Mouse (Mus musculus): Measurements from ENCODE around the gene Sec14l4. TPM values are rescaled to one million over a fixed set of nuclear protein-coding genes. Genes with fewer than 3 reads are reported as not detected.

The Sec14l4 gene
- polyA plus RNA-seq, 1 experiment, result 0.36 TPM

DNA sequence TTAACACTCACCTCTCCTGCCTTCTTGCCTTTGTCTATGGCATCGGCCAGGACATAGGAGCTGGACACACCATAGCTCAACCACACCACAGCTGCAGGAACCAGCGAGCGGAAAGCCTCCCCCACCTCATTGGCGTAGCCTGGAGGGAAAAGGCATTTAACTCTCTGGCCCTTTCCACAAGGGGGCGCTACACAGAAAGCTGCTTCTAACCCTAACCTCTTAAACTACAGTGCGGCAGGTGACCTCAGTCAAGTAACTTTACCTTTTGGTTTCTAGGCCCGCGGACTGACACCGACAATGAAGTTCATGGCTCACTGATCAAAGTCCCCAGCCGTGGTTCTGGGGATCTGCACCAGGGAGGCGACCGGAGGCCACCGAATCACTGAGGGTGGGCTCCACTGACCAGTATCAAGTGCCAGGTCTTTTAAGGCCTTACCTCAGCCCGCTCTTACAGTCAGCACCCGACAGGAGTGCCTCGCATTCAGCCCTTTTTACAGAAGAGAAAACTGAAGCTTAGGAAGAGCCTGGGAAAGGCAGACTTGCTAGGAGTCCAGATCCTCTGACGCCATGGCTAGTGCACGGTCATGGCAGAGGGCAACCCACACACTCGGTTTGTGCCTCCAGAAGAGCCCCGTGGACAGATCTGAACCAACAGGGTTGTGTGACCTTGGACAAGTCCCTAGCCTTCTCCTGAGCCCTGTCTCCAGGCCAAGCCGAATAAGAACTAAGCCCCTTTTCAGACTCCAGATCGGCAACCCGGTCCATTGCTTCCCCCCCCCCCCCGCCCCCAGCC lies 63.3 kb downstream of the Sec14l4 start:
- peak overlapping the region; percentile 68 for H3K27ac ChIP-seq (ENCODE audit: insufficient read depth, low read depth, low read length)

DNA sequence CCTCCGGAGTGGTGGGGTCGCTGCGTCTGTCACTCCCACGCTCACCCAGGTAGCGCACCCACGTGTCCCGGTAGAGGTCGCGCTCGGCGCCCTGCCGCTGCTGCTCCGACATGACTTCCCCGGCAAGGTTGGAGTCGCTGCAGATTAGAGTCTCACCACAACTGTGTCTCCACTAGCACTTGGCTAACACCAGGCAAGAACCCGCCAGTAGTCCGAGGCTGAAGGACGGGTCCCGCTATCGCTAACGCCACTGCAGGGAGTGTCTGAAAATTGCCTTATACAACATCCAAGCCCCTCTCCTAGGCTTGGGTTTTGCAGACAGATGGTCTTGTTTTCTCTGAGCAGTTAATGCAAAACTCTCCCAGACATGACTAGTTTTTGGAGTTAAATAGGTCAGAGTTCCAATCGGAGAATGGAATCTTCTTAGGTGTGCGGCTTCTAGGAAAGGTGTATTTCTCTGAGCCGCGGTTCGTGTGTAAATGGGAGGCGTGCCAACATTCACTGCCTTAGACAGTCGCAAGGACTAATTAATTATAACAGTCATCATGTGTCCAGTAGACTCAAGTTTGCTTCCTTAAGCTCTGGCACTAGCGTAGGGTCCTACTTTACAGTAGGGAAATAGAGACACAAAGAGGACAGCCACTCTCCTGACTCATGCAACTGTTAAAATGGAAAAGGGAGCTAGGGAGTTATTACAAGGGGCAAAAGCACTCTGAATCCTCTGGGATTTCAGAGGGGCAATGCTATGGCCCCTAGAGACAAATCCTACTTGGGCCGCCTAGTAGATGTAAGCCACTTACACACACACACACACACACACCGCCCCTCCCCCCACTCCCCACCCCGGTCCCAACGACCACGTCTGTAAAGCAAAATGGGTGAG lies 64.2 kb downstream of the Sec14l4 start, which contains the start of gene Mtfp1:
TSS of gene Mtfp1 (minus strand) at position 275 of the 883 bp plus-strand sequence.
- peak; percentile 77 for DNase-seq
- H3K4me1 ChIP-seq (ENCODE audit: control insufficient read depth, insufficient read depth, low read length), result peaks cover 10% of the 10 kb centered on the region
- peak within 1 kb of the TSS; percentile 62 for H3K4me3 ChIP-seq (ENCODE audit: insufficient read depth, low read depth, low read length)
- TF ChIP-seq CTCF (conservative IDR thresholded peaks at IDR 0.05; ENCODE audit: insufficient read depth, insufficient read length, low read depth, low read length) (no peak), POLR2A (IDR thresholded peaks at IDR 0.05; ENCODE audit: low read depth, low read length) (peak; percentile 6)
- peak within 1 kb of the TSS; percentile 77 for H3K27ac ChIP-seq (ENCODE audit: insufficient read depth, low read depth, low read length)
- H3K36me3 ChIP-seq (ENCODE audit: control insufficient read depth, insufficient read depth, low read length), result peaks cover 3% of the 10 kb centered on the region; the same call in 1 of the 2 replicates
- no peaks in the 10 kb centered on the region for H3K27me3 ChIP-seq (replicated peaks; ENCODE audit: control insufficient read depth, insufficient read depth, low read length)
- 3% methylated on average over 33 of the region's 34 CpGs for WGBS

More for the DNA sequence above, 63.3 kb downstream of the Sec14l4 start:
- H3K27me3 ChIP-seq (replicated peaks; ENCODE audit: control insufficient read depth, insufficient read depth, low read length), result no peaks in the 10 kb centered on the region
- peak; percentile 84 for DNase-seq
- H3K4me1 ChIP-seq (ENCODE audit: control insufficient read depth, insufficient read depth, low read length), result peaks cover 10% of the 10 kb centered on the region
- TF ChIP-seq POLR2A (IDR thresholded peaks at IDR 0.05; ENCODE audit: low read depth, low read length) (no peak), CTCF (conservative IDR thresholded peaks at IDR 0.05; ENCODE audit: insufficient read depth, insufficient read length, low read depth, low read length) (peak; percentile 84)
- 6% methylated on average over 24 of the region's 24 CpGs for WGBS
- peaks cover 3% of the 10 kb centered on the region; the same call in 1 of the 2 replicates for H3K36me3 ChIP-seq (ENCODE audit: control insufficient read depth, insufficient read depth, low read length)
- H3K4me3 ChIP-seq (ENCODE audit: insufficient read depth, low read depth, low read length), result peak overlapping the region; percentile 62

DNA sequence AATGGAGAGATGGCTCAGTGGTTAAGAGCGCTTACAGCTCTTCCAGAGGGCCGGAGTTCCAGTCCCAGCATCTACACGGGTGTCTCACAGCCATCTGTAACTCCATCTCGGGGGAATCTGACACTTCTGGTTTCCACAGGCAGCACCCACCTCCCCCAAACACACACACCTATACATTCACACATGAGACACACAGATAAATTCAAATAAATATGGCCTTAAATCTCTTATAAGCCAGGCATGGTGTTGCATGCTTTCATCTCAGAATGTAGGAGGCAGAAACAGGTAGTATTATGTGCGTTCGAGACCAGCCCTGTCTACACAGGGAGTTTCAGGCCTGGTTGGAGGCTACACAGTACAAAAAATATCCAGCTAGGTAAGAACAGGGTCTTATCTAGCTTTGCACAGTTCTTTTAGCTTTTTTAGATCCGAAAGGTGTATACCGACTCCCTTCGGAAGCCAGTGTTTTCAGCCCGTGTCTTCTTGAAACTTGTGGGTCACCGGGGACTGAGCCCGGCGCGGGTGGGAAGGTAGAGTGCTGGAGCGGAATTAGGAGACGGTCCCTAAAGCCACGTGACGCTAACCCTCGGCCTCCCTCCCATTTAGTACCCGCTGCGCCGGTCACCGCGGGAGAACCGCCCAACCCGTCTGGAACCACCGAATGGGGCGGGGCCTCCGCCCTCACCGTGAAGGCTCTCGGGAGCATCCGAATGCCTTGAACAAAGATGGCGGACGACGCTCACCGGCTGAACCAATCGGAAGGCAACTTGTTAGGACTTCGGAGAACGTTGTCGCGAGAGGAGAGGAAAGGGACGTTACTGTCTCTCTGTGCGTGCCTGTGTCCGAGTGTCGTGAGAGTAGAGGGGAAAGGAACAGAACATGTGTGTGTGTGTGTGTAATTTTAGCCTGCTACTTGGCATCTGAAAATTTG lies 65.1 kb downstream of the Sec14l4 start:
- Histone ChIP-seq H3K27ac (ENCODE audit: insufficient read depth, low read depth, low read length) (peak overlapping the region; percentile 81), H3K4me3 (ENCODE audit: insufficient read depth, low read depth, low read length) (peak overlapping the region; percentile 71), H3K27me3 (replicated peaks; ENCODE audit: control insufficient read depth, insufficient read depth, low read length) (no peaks in the 10 kb centered on the region), H3K4me1 (ENCODE audit: control insufficient read depth, insufficient read depth, low read length) (peaks cover 10% of the 10 kb centered on the region), H3K36me3 (ENCODE audit: control insufficient read depth, insufficient read depth, low read length) (peaks cover 3% of the 10 kb centered on the region; the same call in 1 of the 2 replicates)
- TF ChIP-seq POLR2A (IDR thresholded peaks at IDR 0.05; ENCODE audit: low read depth, low read length) (peak; percentile 22), CTCF (conservative IDR thresholded peaks at IDR 0.05; ENCODE audit: insufficient read depth, insufficient read length, low read depth, low read length) (no peak)
- DNase-seq, result peak; percentile 99
- WGBS, result 3% methylated on average over 45 of the region's 45 CpGs

DNA sequence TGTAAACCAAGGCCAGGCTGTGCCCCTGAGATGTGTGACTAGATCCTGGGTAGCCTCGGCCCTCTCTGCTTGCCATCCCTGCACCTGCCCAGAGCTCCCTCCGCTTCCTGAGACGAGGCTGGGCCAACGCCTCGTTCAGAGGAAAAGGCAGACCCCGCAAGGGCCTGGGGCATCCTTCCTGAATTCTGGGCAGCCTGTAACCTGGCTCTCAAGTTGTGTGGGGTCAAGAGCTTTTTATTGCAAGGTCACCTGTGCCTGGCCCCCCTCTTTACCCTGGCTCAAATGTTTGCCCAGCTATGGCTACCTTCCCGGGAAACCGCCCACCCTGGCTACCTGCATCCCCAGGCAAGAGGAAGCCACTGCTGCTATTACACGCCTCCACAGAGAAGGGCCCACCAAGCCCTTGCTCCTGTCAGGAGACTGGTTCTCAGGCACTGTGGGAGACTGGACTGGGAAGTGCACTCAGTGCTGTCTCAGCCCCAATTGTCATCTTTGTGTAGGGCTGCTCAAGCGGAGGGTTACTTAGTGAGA lies 65.9 kb downstream of the Sec14l4 start:
- H3K36me3 ChIP-seq (ENCODE audit: control insufficient read depth, insufficient read depth, low read length), result no peaks in the 10 kb centered on the region
- H3K27me3 ChIP-seq (replicated peaks; ENCODE audit: control insufficient read depth, insufficient read depth, low read length), result no peaks in the 10 kb centered on the region
- H3K27ac ChIP-seq (ENCODE audit: insufficient read depth, low read depth, low read length), result peak overlapping the region; percentile 81
- no peak for TF ChIP-seq POLR2A (IDR thresholded peaks at IDR 0.05; ENCODE audit: low read depth, low read length)
- TF ChIP-seq CTCF (conservative IDR thresholded peaks at IDR 0.05; ENCODE audit: insufficient read depth, insufficient read length, low read depth, low read length), result no peak
- no peak for DNase-seq
- 23% methylated on average over 10 of the region's 10 CpGs for WGBS
- peak overlapping the region; percentile 71 for H3K4me3 ChIP-seq (ENCODE audit: insufficient read depth, low read depth, low read length)
- peaks cover 10% of the 10 kb centered on the region for H3K4me1 ChIP-seq (ENCODE audit: control insufficient read depth, insufficient read depth, low read length)

Other genes with a start within 250 kb of the Sec14l4 start
- gene Osbp2, start 167.6 kb upstream of the Sec14l4 start, polyA plus RNA-seq (2012; rRNA removed), result 3.3 and 4.5 TPM in 2 replicates
- 0.83 and 1.1 TPM in 2 replicates for gene 4921536K21Rik, start 136.4 kb upstream of the Sec14l4 start, polyA plus RNA-seq (2012; rRNA removed)
- 7.0 and 7.1 TPM in 2 replicates for gene Dusp18, start 136.2 kb upstream of the Sec14l4 start, polyA plus RNA-seq (2012; rRNA removed)
- gene Slc35e4, start 116.8 kb upstream of the Sec14l4 start, polyA plus RNA-seq (2012; rRNA removed), result 8.1 and 10.6 TPM in 2 replicates
- gene Tcn2, start 99.3 kb upstream of the Sec14l4 start, polyA plus RNA-seq (2012; rRNA removed), result 2,179 and 2,584 TPM in 2 replicates
- 33.3 and 33.8 TPM in 2 replicates for gene Pes1, start 67.5 kb upstream of the Sec14l4 start, polyA plus RNA-seq (2012; rRNA removed)
- 0.34 and 0.73 TPM in 2 replicates for gene 4930556J24Rik, start 54.7 kb upstream of the Sec14l4 start, polyA plus RNA-seq (2012; rRNA removed)
- gene Gal3st1, start 47.8 kb upstream of the Sec14l4 start, polyA plus RNA-seq (2012; rRNA removed), result 71.7 and 91.3 TPM in 2 replicates
- gene Sec14l3, start 33.4 kb downstream of the Sec14l4 start, polyA plus RNA-seq (2012; rRNA removed), result 8.8 and 11.7 TPM in 2 replicates
- gene Mtfp1, start 64.0 kb downstream of the Sec14l4 start, polyA plus RNA-seq (2012; rRNA removed), result 30.1 and 31.2 TPM in 2 replicates
- 1.5 and 1.8 TPM in 2 replicates for gene Sec14l2, start 92.0 kb downstream of the Sec14l4 start, polyA plus RNA-seq (2012; rRNA removed)
- 25.2 and 26.7 TPM in 2 replicates for gene Rnf215, start 103.7 kb downstream of the Sec14l4 start, polyA plus RNA-seq (2012; rRNA removed)
- 9.6 and 12.1 TPM in 2 replicates for gene Ccdc157, start 128.8 kb downstream of the Sec14l4 start, polyA plus RNA-seq (2012; rRNA removed)
- gene Sf3a1, start 128.9 kb downstream of the Sec14l4 start, polyA plus RNA-seq (2012; rRNA removed), result 21.0 and 21.1 TPM in 2 replicates
- 91.4 and 115 TPM in 2 replicates for gene Tbc1d10a, start 155.3 kb downstream of the Sec14l4 start, polyA plus RNA-seq (2012; rRNA removed)
- 15.8 and 16.3 TPM in 2 replicates for gene Castor1, start 186.8 kb downstream of the Sec14l4 start, polyA plus RNA-seq (2012; rRNA removed)
- gene Osm, start 205.0 kb downstream of the Sec14l4 start, polyA plus RNA-seq (2012; rRNA removed), result 0.07 and 0.20 TPM in 2 replicates
- gene Lif, start 226.1 kb downstream of the Sec14l4 start, polyA plus RNA-seq (2012; rRNA removed), result 0.56 and 0.67 TPM in 2 replicates